ENCODE assay signal across 25 mouse cellular contexts in genomic region chr6:135629236-135629635, GRCm38 (mm10).
DNase-seq lines count a peak whose midpoint lies in the region; ATAC-seq and TF ChIP-seq lines count a peak whose summit lies in the region.
"Had no signal": no experiment of that assay in that cellular context is flagged by ENCODE, and none has a peak within 500 bp of the region (broad histone marks: within the 10 kb centered on the region; RNA-seq: fewer than 3 reads in every experiment).

No protein-coding gene starts in this region.

- no peak for TF ChIP-seq POLR2A in liver, adult 2 months (IDR thresholded peaks at IDR 0.05; ENCODE audit: extremely low read depth, insufficient read depth, low read length)

- no peaks in the 10 kb centered on the region for H3K4me1 ChIP-seq in liver, adult 2 months (ENCODE audit: control insufficient read depth, insufficient read depth, low read length)
- H3K4me1 ChIP-seq in liver, postnatal 0 days (ENCODE audit: insufficient read depth) = no peaks in the 10 kb centered on the region
- H3K4me1 ChIP-seq in ES-E14 (ENCODE audit: control insufficient read depth in 2 of 2, insufficient read depth in 2 of 2, low read length in 2 of 2, poor library complexity in 1 of 2) = peaks cover 0 to 6% of the 10 kb centered on the region in 2 experiments; a peak in 3 of 4 replicates
- peaks cover 16% of the 10 kb centered on the region for H3K4me1 ChIP-seq in midbrain, embryonic 10.5 days
- H3K4me1 ChIP-seq: embryonic facial prominence, embryonic 12.5 days; embryonic facial prominence, embryonic 15.5 days; heart, embryonic 13.5 days had no signal

- no peak overlapping the region for H3K27ac ChIP-seq in liver, adult 2 months (replicated peaks; ENCODE audit: insufficient read depth, low read depth, low read length)
- no peak overlapping the region for H3K27ac ChIP-seq in liver, postnatal 0 days (ENCODE audit: low read depth)
- peak overlapping the region; percentile 40; the same call in 1 of the 2 replicates for H3K27ac ChIP-seq in ES-E14 (ENCODE audit: insufficient read depth, low read depth, low read length, poor library complexity, severe bottlenecking)
- no peak overlapping the region for H3K27ac ChIP-seq in midbrain, embryonic 10.5 days (replicated peaks)
- H3K27ac ChIP-seq: embryonic facial prominence, embryonic 12.5 days; embryonic facial prominence, embryonic 15.5 days; heart, adult 2 months; heart, embryonic 10.5 days; heart, embryonic 13.5 days; hindbrain, embryonic 15.5 days had no signal

- no peak for ATAC-seq in liver, postnatal 0 days
- ATAC-seq: activated CD4-positive, CD25-positive, alpha-beta regulatory T cell, adult 4 months; CD4-positive, CD25-positive, alpha-beta regulatory T cell, adult 4 months; forebrain, embryonic 15.5 days had no signal

- no peak for TF ChIP-seq CTCF in liver, adult 2 months (IDR thresholded peaks at IDR 0.05; ENCODE audit: low read depth, low read length)
- no peak for TF ChIP-seq CTCF in liver, postnatal 0 days (IDR thresholded peaks at IDR 0.05; ENCODE audit: low read depth)

- H3K36me3 ChIP-seq in liver, adult 2 months (ENCODE audit: control insufficient read depth, insufficient read depth, low read length) = no peaks in the 10 kb centered on the region
- H3K36me3 ChIP-seq in liver, postnatal 0 days (replicated peaks; ENCODE audit: insufficient read depth, low read length) = no peaks in the 10 kb centered on the region
- no peaks in the 10 kb centered on the region for H3K36me3 ChIP-seq in ES-E14 (ENCODE audit: control insufficient read depth, insufficient read depth, low read length, poor library complexity, severe bottlenecking)
- no peaks in the 10 kb centered on the region for H3K36me3 ChIP-seq in midbrain, embryonic 10.5 days
- H3K36me3 ChIP-seq: embryonic facial prominence, embryonic 12.5 days; embryonic facial prominence, embryonic 15.5 days; forebrain, embryonic 15.5 days; heart, embryonic 10.5 days; heart, embryonic 13.5 days; hindbrain, embryonic 15.5 days had no signal

- peak; percentile 12 to 38 for DNase-seq in cerebellum, postnatal 14 days
- DNase-seq in cerebellum, postnatal 25 days = no peak
- DNase-seq in kidney, adult 9 months = peak; percentile 2
- DNase-seq in kidney, adult 8-10 months = no peak
- peak; percentile 58 for DNase-seq in liver, adult 2 months (ENCODE audit: extremely low read depth, low read depth, low spot score)
- no peak for DNase-seq in liver, postnatal 0 days
- DNase-seq in ES-E14 (ENCODE audit: low read depth, low spot score) = no peak
- DNase-seq in midbrain, embryonic 10.5 days (ENCODE audit: low spot score) = no peak
- DNase-seq: adrenal gland, adult 8-10 months; adrenal gland, postnatal 25 days; cerebellum, adult 18-20 months; cerebellum, adult 9-11 months; gastrocnemius, postnatal 10 days; gastrocnemius, postnatal 36 days; heart, adult 2 months; heart, postnatal 14 days; heart, postnatal 4 days had no signal

- no peaks in the 10 kb centered on the region for H3K9me3 ChIP-seq in liver, postnatal 0 days (ENCODE audit: low read length)
- no peaks in the 10 kb centered on the region for H3K9me3 ChIP-seq in ES-E14 (ENCODE audit: control insufficient read depth, insufficient read depth, low read depth, low read length)
- H3K9me3 ChIP-seq in midbrain, embryonic 10.5 days (replicated peaks) = no peaks in the 10 kb centered on the region; the same call in 1 of the 2 replicates
- H3K9me3 ChIP-seq: embryonic facial prominence, embryonic 12.5 days; embryonic facial prominence, embryonic 15.5 days; forebrain, embryonic 15.5 days; heart, embryonic 10.5 days; hindbrain, embryonic 15.5 days had no signal

- TF ChIP-seq EP300 in liver, postnatal 0 days (IDR thresholded peaks at IDR 0.05; ENCODE audit: low read depth) = no peak

- H3K79me2 ChIP-seq in liver, adult 2 months (ENCODE audit: control insufficient read depth, insufficient read depth, low read length) = no peaks in the 10 kb centered on the region

- no peak overlapping the region for H3K9ac ChIP-seq in liver, adult 2 months (ENCODE audit: low read depth, low read length)
- no peak overlapping the region for H3K9ac ChIP-seq in liver, postnatal 0 days (replicated peaks)
- H3K9ac ChIP-seq in ES-E14 (ENCODE audit: insufficient read depth, low read depth, low read length, poor library complexity, severe bottlenecking) = no peak overlapping the region
- H3K9ac ChIP-seq: embryonic facial prominence, embryonic 12.5 days; embryonic facial prominence, embryonic 15.5 days; forebrain, embryonic 15.5 days; heart, embryonic 13.5 days; hindbrain, embryonic 15.5 days had no signal

- no peaks in the 10 kb centered on the region for H3K27me3 ChIP-seq in liver, adult 2 months (ENCODE audit: control insufficient read depth, insufficient read depth, low read length)
- no peaks in the 10 kb centered on the region for H3K27me3 ChIP-seq in liver, postnatal 0 days (ENCODE audit: insufficient read depth, low read length)
- H3K27me3 ChIP-seq in midbrain, embryonic 10.5 days (ENCODE audit: low read depth, poor library complexity, severe bottlenecking) = no peaks in the 10 kb centered on the region
- H3K27me3 ChIP-seq: embryonic facial prominence, embryonic 12.5 days; embryonic facial prominence, embryonic 15.5 days; forebrain, embryonic 15.5 days; heart, embryonic 13.5 days; hindbrain, embryonic 15.5 days had no signal

- no peak overlapping the region for H3K4me2 ChIP-seq in liver, postnatal 0 days (ENCODE audit: low read depth, low read length)
- H3K4me2 ChIP-seq: embryonic facial prominence, embryonic 12.5 days; embryonic facial prominence, embryonic 15.5 days; forebrain, embryonic 15.5 days; heart, embryonic 13.5 days; hindbrain, embryonic 15.5 days had no signal

- in situ Hi-C loops in ES-E14 (cut with MboI; ENCODE audit: low sequenced_read_pairs in 2 of 2, unreplicated experiment in 2 of 2) = no loop called here

- no peak overlapping the region for H3K4me3 ChIP-seq in liver, adult 2 months (ENCODE audit: insufficient read depth, low read depth, low read length)
- no peak overlapping the region for H3K4me3 ChIP-seq in liver, postnatal 0 days (ENCODE audit: low read depth, low read length)
- H3K4me3 ChIP-seq in ES-E14 (ENCODE audit: insufficient read depth in 1 of 2, low read depth in 1 of 2, low read length in 2 of 2, poor library complexity in 1 of 2, severe bottlenecking in 1 of 2) = no peak overlapping the region
- H3K4me3 ChIP-seq in midbrain, embryonic 10.5 days = no peak overlapping the region
- H3K4me3 ChIP-seq: embryonic facial prominence, embryonic 12.5 days; embryonic facial prominence, embryonic 15.5 days; forebrain, embryonic 15.5 days; heart, adult 2 months; heart, embryonic 10.5 days; heart, embryonic 13.5 days; hindbrain, embryonic 15.5 days had no signal

- 74% methylated on average over 3 of the region's 3 CpGs for WGBS in liver, adult 2 months
- 56% methylated on average over 3 of the region's 3 CpGs for WGBS in liver, postnatal 0 days (ENCODE audit: insufficient replicate concordance)
- 64% methylated on average over 3 of the region's 3 CpGs for WGBS in midbrain, embryonic 10.5 days

TF ChIP-seq in ES-E14, 5 proteins besides CTCF, POLR2A, EP300 and RAD21:
- TF ChIP-seq CHD2 (IDR thresholded peaks at IDR 0.05; ENCODE audit: low read depth, low read length) (no peak), ZC3H11A (IDR thresholded peaks at IDR 0.05; ENCODE audit: borderline replicate concordance, low read depth, low read length) (no peak), ZNF384 (IDR thresholded peaks at IDR 0.05; ENCODE audit: low read depth, low read length) (no peak), MAFK (IDR thresholded peaks at IDR 0.05; ENCODE audit: insufficient read depth, low read depth, low read length) (no peak), HCFC1 (IDR thresholded peaks at IDR 0.05; ENCODE audit: borderline replicate concordance, insufficient read depth, low read length) (no peak)
TF ChIP-seq in ES-E14: peak in this region for 0.

Comparison
In these comparisons a context has a peak if more than half of its experiments do, and no peak if none do; other contexts are left out.
1. DNase-seq: peak in cerebellum, postnatal 14 days (2 of 2), kidney, adult 9 months (single experiment) and liver, adult 2 months (single experiment); none in cerebellum, postnatal 25 days (0 of 2), kidney, adult 8-10 months (0 of 2), liver, postnatal 0 days (single experiment), ES-E14 (single experiment) and midbrain, embryonic 10.5 days (single experiment).